Mouse (Mus musculus): ENCODE results near the gene Gm17581. TPM values are rescaled to one million over a fixed set of nuclear protein-coding genes. Genes with fewer than 3 reads are reported as not detected.

Gm17581 gene
- polyA plus RNA-seq, 3 experiments from 2014 or later: not detected

- ATAC-seq: no peak
These were observed 47.9 kb downstream of the Gm17581 start for GRCm38 (mm10) chr2:155687746-155688145.

- ATAC-seq: peak; percentile 55
These were observed 49.1 kb downstream of the Gm17581 start for GRCm38 (mm10) chr2:155686572-155686971.

Other genes starting within 250 kb of the Gm17581 start
- gene Acss2, start 217.9 kb downstream of the Gm17581 start, polyA plus RNA-seq (2017; shearing (Covaris generic)): 10 to 100 TPM in 2 of 3 experiments, 1 to 10 TPM in 1; 6.9 to 17.6 (median 15.9) TPM
- 10 to 100 TPM in 2 of 3 experiments, 1 to 10 TPM in 1; 8.4 to 21.5 (median 17.2) TPM for gene Ggt7, start 217.6 kb downstream of the Gm17581 start, polyA plus RNA-seq (2017; shearing (Covaris generic))
- gene Gss, start 143.1 kb downstream of the Gm17581 start, polyA plus RNA-seq (2017; shearing (Covaris generic)): 10 to 100 TPM; 13.4 to 17.2 (median 15.1) TPM
- gene Myh7b, start 124.7 kb downstream of the Gm17581 start, polyA plus RNA-seq (2017; shearing (Covaris generic)): under 1 TPM in 1 of 3 experiments, not detected in 2; 0.12 TPM
- gene Trpc4ap, start 43.5 kb downstream of the Gm17581 start, polyA plus RNA-seq (2017; shearing (Covaris generic)): 10 to 100 TPM; 38.5 to 56.7 (median 43.8) TPM
- 10 to 100 TPM; 38.5 to 41.2 (median 39.8) TPM for gene Edem2, start 6.4 kb downstream of the Gm17581 start, polyA plus RNA-seq (2017; shearing (Covaris generic))
- gene Procr, start 15.3 kb upstream of the Gm17581 start, polyA plus RNA-seq (2017; shearing (Covaris generic)): under 1 TPM in 1 of 3 experiments, not detected in 2; 0.23 TPM
- not detected for gene Mmp24, start 39.5 kb upstream of the Gm17581 start, polyA plus RNA-seq (2017; shearing (Covaris generic))
- 10 to 100 TPM; 12.6 to 16.8 (median 15.9) TPM for gene BC029722, start 83.6 kb upstream of the Gm17581 start, polyA plus RNA-seq (2017; shearing (Covaris generic))
- gene Eif6, start 91.1 kb upstream of the Gm17581 start, polyA plus RNA-seq (2017; shearing (Covaris generic)): 10 to 100 TPM; 65.0 to 78.8 (median 71.9) TPM
- not detected for gene Fam83c, start 99.0 kb upstream of the Gm17581 start, polyA plus RNA-seq (2017; shearing (Covaris generic))
- 10 to 100 TPM; 34.5 to 47.4 (median 36.3) TPM for gene Uqcc1, start 194.4 kb upstream of the Gm17581 start, polyA plus RNA-seq (2017; shearing (Covaris generic))
- gene Gm15557, start 204.9 kb upstream of the Gm17581 start, polyA plus RNA-seq (2017; shearing (Covaris generic)): not detected
- gene Gdf5, start 209.5 kb upstream of the Gm17581 start, polyA plus RNA-seq (2017; shearing (Covaris generic)): not detected
- gene Cep250, start 220.6 kb upstream of the Gm17581 start, polyA plus RNA-seq (2017; shearing (Covaris generic)): 10 to 100 TPM; 30.4 to 48.2 (median 47.9) TPM

All from inflammation-experienced regulatory T-cells, adult 6 months (primary cell).